Mouse (Mus musculus): ENCODE results near the gene Scd3. TPM values are rescaled to one million over a fixed set of nuclear protein-coding genes. Genes with fewer than 3 reads are reported as not detected.

Scd3 gene
- polyA plus RNA-seq, 1 experiment from 2014 or later, result 0.32 TPM

- Histone ChIP-seq H3K4me1 (ENCODE audit: control insufficient read depth in 2 of 2, insufficient read depth in 2 of 2, low read length in 2 of 2) (peaks cover 38 to 51% of the 10 kb centered on the region in 2 experiments), H3K27ac (replicated peaks in 1 of 2; ENCODE audit: control insufficient read depth in 1 of 2, insufficient read depth in 1 of 2, low read depth in 2 of 2, low read length in 2 of 2) (peak overlapping the region; percentile 96 to 99), H3K4me3 (ENCODE audit: control insufficient read depth in 1 of 2, insufficient read depth in 1 of 2, low read depth in 1 of 2, low read length in 2 of 2) (peak overlapping the region; percentile 49 to 63), H3K9ac (ENCODE audit: low read length) (peak overlapping the region; percentile 77), H3K27me3 (ENCODE audit: control insufficient read depth, insufficient read depth, low read length) (no peaks in the 10 kb centered on the region), H3K9me3 (ENCODE audit: control insufficient read depth, low read length) (no peaks in the 10 kb centered on the region), H3K4me2 (ENCODE audit: low read length) (peak overlapping the region; percentile 91), H3K36me3 (ENCODE audit: control insufficient read depth, insufficient read depth, low read length) (no peaks in the 10 kb centered on the region)
- WGBS, result under 1% methylated on average over 36 of the region's 38 CpGs
- ATAC-seq (ENCODE audit: insufficient number of reproducible peaks, insufficient read depth, low FRiP score, low read depth), result peak; percentile 99
These were observed 81.1 kb downstream of the Scd3 start for GRCm38 (mm10) chr19:44284025-44284695.

GRCm38 (mm10) chr19:44284723-44285122 lies 81.7 kb downstream of the Scd3 start:
- H3K4me3 ChIP-seq (ENCODE audit: control insufficient read depth in 1 of 2, insufficient read depth in 1 of 2, low read depth in 1 of 2, low read length in 2 of 2), result peak overlapping the region; percentile 49 to 63
- ATAC-seq (ENCODE audit: insufficient number of reproducible peaks, insufficient read depth, low FRiP score, low read depth), result no peak; the same call in 1 of the 2 replicates
- no peaks in the 10 kb centered on the region for H3K9me3 ChIP-seq (ENCODE audit: control insufficient read depth, low read length)
- peak overlapping the region; percentile 91 for H3K4me2 ChIP-seq (ENCODE audit: low read length)
- no peaks in the 10 kb centered on the region for H3K36me3 ChIP-seq (ENCODE audit: control insufficient read depth, insufficient read depth, low read length)
- no peaks in the 10 kb centered on the region for H3K27me3 ChIP-seq (ENCODE audit: control insufficient read depth, insufficient read depth, low read length)
- H3K4me1 ChIP-seq (ENCODE audit: control insufficient read depth in 2 of 2, insufficient read depth in 2 of 2, low read length in 2 of 2), result peaks cover 38 to 51% of the 10 kb centered on the region in 2 experiments
- H3K9ac ChIP-seq (ENCODE audit: low read length), result peak overlapping the region; percentile 77
- WGBS, result 1% methylated on average over 11 of the region's 11 CpGs
- H3K27ac ChIP-seq (replicated peaks in 1 of 2; ENCODE audit: control insufficient read depth in 1 of 2, insufficient read depth in 1 of 2, low read depth in 2 of 2, low read length in 2 of 2), result peak overlapping the region; percentile 96 to 99

GRCm38 (mm10) chr19:44285554-44285953 lies 82.5 kb downstream of the Scd3 start:
- no peak overlapping the region for H3K27ac ChIP-seq (replicated peaks in 1 of 2; ENCODE audit: control insufficient read depth in 1 of 2, insufficient read depth in 1 of 2, low read depth in 2 of 2, low read length in 2 of 2)
- peaks cover 33 to 49% of the 10 kb centered on the region in 2 experiments for H3K4me1 ChIP-seq (ENCODE audit: control insufficient read depth in 2 of 2, insufficient read depth in 2 of 2, low read length in 2 of 2)

GRCm38 (mm10) chr19:44286109-44286508 lies 83.0 kb downstream of the Scd3 start:
- no peaks in the 10 kb centered on the region for H3K27me3 ChIP-seq (ENCODE audit: control insufficient read depth, insufficient read depth, low read length)
- H3K4me1 ChIP-seq (ENCODE audit: control insufficient read depth in 2 of 2, insufficient read depth in 2 of 2, low read length in 2 of 2), result peaks cover 27 to 43% of the 10 kb centered on the region in 2 experiments
- H3K9me3 ChIP-seq (ENCODE audit: control insufficient read depth, low read length), result no peaks in the 10 kb centered on the region
- no peak overlapping the region for H3K4me2 ChIP-seq (ENCODE audit: low read length)
- H3K9ac ChIP-seq (ENCODE audit: low read length), result no peak overlapping the region
- H3K27ac ChIP-seq (replicated peaks in 1 of 2; ENCODE audit: control insufficient read depth in 1 of 2, insufficient read depth in 1 of 2, low read depth in 2 of 2, low read length in 2 of 2), result no peak overlapping the region
- H3K36me3 ChIP-seq (ENCODE audit: control insufficient read depth, insufficient read depth, low read length), result no peaks in the 10 kb centered on the region
- WGBS, result 27% methylated on average over 2 of the region's 2 CpGs
- no peak for ATAC-seq (ENCODE audit: insufficient number of reproducible peaks, insufficient read depth, low FRiP score, low read depth)
- no peak overlapping the region for H3K4me3 ChIP-seq (ENCODE audit: control insufficient read depth in 1 of 2, insufficient read depth in 1 of 2, low read depth in 1 of 2, low read length in 2 of 2)

More at GRCm38 (mm10) chr19:44285554-44285953, 82.5 kb downstream of the Scd3 start:
- Histone ChIP-seq H3K36me3 (ENCODE audit: control insufficient read depth, insufficient read depth, low read length) (no peaks in the 10 kb centered on the region), H3K9me3 (ENCODE audit: control insufficient read depth, low read length) (no peaks in the 10 kb centered on the region), H3K27me3 (ENCODE audit: control insufficient read depth, insufficient read depth, low read length) (no peaks in the 10 kb centered on the region), H3K4me3 (ENCODE audit: control insufficient read depth in 1 of 2, insufficient read depth in 1 of 2, low read depth in 1 of 2, low read length in 2 of 2) (no peak overlapping the region), H3K4me2 (ENCODE audit: low read length) (no peak overlapping the region), H3K9ac (ENCODE audit: low read length) (no peak overlapping the region)
- WGBS, result 90% methylated on average over 8 of the region's 8 CpGs
- ATAC-seq (ENCODE audit: insufficient number of reproducible peaks, insufficient read depth, low FRiP score, low read depth), result no peak

GRCm38 (mm10) chr19:44287415-44288110 lies 84.5 kb downstream of the Scd3 start:
- H3K4me1 ChIP-seq (ENCODE audit: control insufficient read depth in 2 of 2, insufficient read depth in 2 of 2, low read length in 2 of 2), result peaks cover 23 to 43% of the 10 kb centered on the region in 2 experiments
- no peak for ATAC-seq (ENCODE audit: insufficient number of reproducible peaks, insufficient read depth, low FRiP score, low read depth)
- no peak overlapping the region for H3K4me3 ChIP-seq (ENCODE audit: control insufficient read depth in 1 of 2, insufficient read depth in 1 of 2, low read depth in 1 of 2, low read length in 2 of 2)
- H3K9ac ChIP-seq (ENCODE audit: low read length), result no peak overlapping the region
- H3K27me3 ChIP-seq (ENCODE audit: control insufficient read depth, insufficient read depth, low read length), result no peaks in the 10 kb centered on the region
- H3K36me3 ChIP-seq (ENCODE audit: control insufficient read depth, insufficient read depth, low read length), result no peaks in the 10 kb centered on the region
- no peaks in the 10 kb centered on the region for H3K9me3 ChIP-seq (ENCODE audit: control insufficient read depth, low read length)
- no peak overlapping the region for H3K4me2 ChIP-seq (ENCODE audit: low read length)
- no peak overlapping the region for H3K27ac ChIP-seq (replicated peaks in 1 of 2; ENCODE audit: control insufficient read depth in 1 of 2, insufficient read depth in 1 of 2, low read depth in 2 of 2, low read length in 2 of 2)
- WGBS, result 41% methylated on average over 11 of the region's 11 CpGs

GRCm38 (mm10) chr19:44292083-44292482 lies 89.0 kb downstream of the Scd3 start:
- peaks cover 27 to 47% of the 10 kb centered on the region in 2 experiments for H3K4me1 ChIP-seq (ENCODE audit: control insufficient read depth in 2 of 2, insufficient read depth in 2 of 2, low read length in 2 of 2)
- H3K9me3 ChIP-seq (ENCODE audit: control insufficient read depth, low read length), result no peaks in the 10 kb centered on the region
- H3K36me3 ChIP-seq (ENCODE audit: control insufficient read depth, insufficient read depth, low read length), result peaks cover 22% of the 10 kb centered on the region
- H3K27ac ChIP-seq (replicated peaks in 1 of 2; ENCODE audit: control insufficient read depth in 1 of 2, insufficient read depth in 1 of 2, low read depth in 2 of 2, low read length in 2 of 2), result peak overlapping the region in 1 of 2 experiments; percentile 91; a peak in 3 of 4 replicates
- no peak overlapping the region for H3K4me3 ChIP-seq (ENCODE audit: control insufficient read depth in 1 of 2, insufficient read depth in 1 of 2, low read depth in 1 of 2, low read length in 2 of 2)
- peak overlapping the region; percentile 85; the same call in 1 of the 2 replicates for H3K9ac ChIP-seq (ENCODE audit: low read length)
- 95% methylated on average over 2 of the region's 2 CpGs for WGBS
- H3K4me2 ChIP-seq (ENCODE audit: low read length), result peak overlapping the region; percentile 93; the same call in 1 of the 2 replicates
- ATAC-seq (ENCODE audit: insufficient number of reproducible peaks, insufficient read depth, low FRiP score, low read depth), result no peak
- no peaks in the 10 kb centered on the region for H3K27me3 ChIP-seq (ENCODE audit: control insufficient read depth, insufficient read depth, low read length)

- peak overlapping the region; percentile 85 for H3K9ac ChIP-seq (ENCODE audit: low read length)
- H3K4me3 ChIP-seq (ENCODE audit: control insufficient read depth in 1 of 2, insufficient read depth in 1 of 2, low read depth in 1 of 2, low read length in 2 of 2), result peak overlapping the region in 1 of 2 experiments; percentile 91; a peak in 1 of 4 replicates
- no peaks in the 10 kb centered on the region for H3K27me3 ChIP-seq (ENCODE audit: control insufficient read depth, insufficient read depth, low read length)
- H3K36me3 ChIP-seq (ENCODE audit: control insufficient read depth, insufficient read depth, low read length), result peaks cover 26% of the 10 kb centered on the region
- peak overlapping the region; percentile 91 to 99 for H3K27ac ChIP-seq (replicated peaks in 1 of 2; ENCODE audit: control insufficient read depth in 1 of 2, insufficient read depth in 1 of 2, low read depth in 2 of 2, low read length in 2 of 2)
- H3K4me1 ChIP-seq (ENCODE audit: control insufficient read depth in 2 of 2, insufficient read depth in 2 of 2, low read length in 2 of 2), result peaks cover 28 to 50% of the 10 kb centered on the region in 2 experiments
- peak overlapping the region; percentile 93 for H3K4me2 ChIP-seq (ENCODE audit: low read length)
- whole genome bisulfite sequencing, result 50% methylated on average over 3 of the region's 3 CpGs
- no peak for ATAC-seq (ENCODE audit: insufficient number of reproducible peaks, insufficient read depth, low FRiP score, low read depth)
- H3K9me3 ChIP-seq (ENCODE audit: control insufficient read depth, low read length), result no peaks in the 10 kb centered on the region
These were observed 89.4 kb downstream of the Scd3 start for GRCm38 (mm10) chr19:44292483-44292882.

Measured in heart, embryonic 14.5 days (tissue).